Mouse (Mus musculus) adrenal gland, adult 18-20 months (tissue): ENCODE results near the gene Pole. TPM values are rescaled to one million over a fixed set of nuclear protein-coding genes. Genes with fewer than 3 reads are reported as not detected.

Source experiments
- DNase-seq, 2 experiments: peaks; one replicate each; pipeline ENCODE4 v3.0.0; 2021 to 2022; ENCODE audit warnings: low spot score in 2 of 2
- total RNA-seq, 2 experiments: library from RNA; stranded (reverse); gene quantifications; 1 replicate in 1 of 2; 2 replicates in 1 of 2; pipeline ENCODE4 v1.2.3; 2021

Pole gene
- total RNA-seq, 2 experiments from 2014 or later: 0.90 to 1.1 TPM

GRCm38 (mm10) chr5:110342648-110343284 lies 56.7 kb downstream of the Pole start, which contains the start of gene P2rx2:
Gene P2rx2 (minus strand): TSS chr5:110343212.
- DNase-seq: peak; percentile 49 to 54

GRCm38 (mm10) chr5:110344524-110344923 lies 58.4 kb downstream of the Pole start, which contains the start of gene Lrcol1:
Gene Lrcol1 (plus strand): TSS chr5:110344730.
- no peak for DNase-seq

GRCm38 (mm10) chr5:110345553-110345952 lies 59.4 kb downstream of the Pole start:
- no peak for DNase-seq

- no peak for DNase-seq
Measured at GRCm38 (mm10) chr5:110347006-110347405, 60.9 kb downstream of the Pole start.

- DNase-seq: peak; percentile 37 to 42
Measured at GRCm38 (mm10) chr5:110354716-110355115, 68.6 kb downstream of the Pole start.

- peak; percentile 82 to 85 for DNase-seq
Measured at GRCm38 (mm10) chr5:110357531-110358179, 71.5 kb downstream of the Pole start.

GRCm38 (mm10) chr5:110361465-110361864 lies 75.4 kb downstream of the Pole start:
- no peak for DNase-seq

- DNase-seq: no peak
Measured at GRCm38 (mm10) chr5:110362813-110363178, 76.7 kb downstream of the Pole start.

- DNase-seq: peak; percentile 75 to 77
Measured at GRCm38 (mm10) chr5:110363179-110363821, 77.2 kb downstream of the Pole start.

- no peak for DNase-seq
Measured at GRCm38 (mm10) chr5:110363822-110364545, 77.9 kb downstream of the Pole start.

GRCm38 (mm10) chr5:110376802-110377433 lies 90.8 kb downstream of the Pole start:
- peak; percentile 58 to 78 for DNase-seq

GRCm38 (mm10) chr5:110378181-110378583 lies 92.1 kb downstream of the Pole start:
- DNase-seq: no peak

GRCm38 (mm10) chr5:110379086-110379485 lies 93.0 kb downstream of the Pole start:
- no peak for DNase-seq

- no peak for DNase-seq
Measured at GRCm38 (mm10) chr5:110379823-110380222, 93.7 kb downstream of the Pole start.

GRCm38 (mm10) chr5:110384491-110384890 lies 98.4 kb downstream of the Pole start:
- DNase-seq: no peak

GRCm38 (mm10) chr5:110385263-110385662 lies 99.2 kb downstream of the Pole start:
- DNase-seq: no peak

- DNase-seq: peak; percentile 77 to 78
Measured at GRCm38 (mm10) chr5:110386371-110387330, 100.5 kb downstream of the Pole start.
